Mouse (Mus musculus): ENCODE results near the gene Gstm4.
"Not testable (repeated sequence)": the region's sequence is repeated elsewhere in the genome, so short reads cannot be mapped to it uniquely, and the experiment has no call there.

Gstm4 gene

DNA sequence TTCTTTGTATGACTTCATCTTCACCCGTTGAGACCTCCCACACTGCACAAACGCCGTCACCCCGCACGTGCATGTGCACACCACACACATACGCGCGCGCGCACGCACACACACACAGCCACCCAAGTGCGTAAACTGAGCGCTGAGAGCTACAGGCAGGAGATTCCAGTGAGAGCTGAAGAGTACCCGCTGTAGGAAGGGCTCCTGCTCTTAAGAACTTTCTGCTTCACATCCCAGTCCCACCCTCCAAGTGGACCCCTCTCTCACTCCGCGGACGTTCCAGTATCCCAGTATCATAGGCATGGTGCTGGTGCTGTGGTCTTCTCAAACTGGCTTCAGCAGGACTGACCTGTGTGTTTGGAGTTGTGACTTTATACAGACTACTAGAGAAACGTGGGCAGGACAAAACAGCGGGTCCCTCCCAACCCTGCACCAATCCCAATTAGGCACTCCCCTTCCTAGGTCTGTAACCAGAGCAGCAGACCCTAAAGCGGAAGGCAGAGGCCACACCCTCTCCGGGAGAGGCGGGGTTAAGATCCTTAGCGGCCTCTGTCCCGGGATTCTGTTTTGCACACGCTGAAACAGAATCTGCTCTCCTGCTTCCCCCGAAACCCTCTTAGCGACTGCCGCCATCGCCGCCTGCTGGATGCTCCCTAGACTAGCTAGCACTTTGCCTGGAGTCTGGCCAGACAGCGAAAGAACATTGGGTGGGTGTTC, 27.1 kb downstream of the Gstm4 start, which contains the start of gene Gstm1:
Gene Gstm1 (minus strand): TSS at position 501 of the 717 bp plus-strand sequence.
- peak; percentile 91 to 95 for DNase-seq (ENCODE audit: low spot score in 2 of 2)

DNA sequence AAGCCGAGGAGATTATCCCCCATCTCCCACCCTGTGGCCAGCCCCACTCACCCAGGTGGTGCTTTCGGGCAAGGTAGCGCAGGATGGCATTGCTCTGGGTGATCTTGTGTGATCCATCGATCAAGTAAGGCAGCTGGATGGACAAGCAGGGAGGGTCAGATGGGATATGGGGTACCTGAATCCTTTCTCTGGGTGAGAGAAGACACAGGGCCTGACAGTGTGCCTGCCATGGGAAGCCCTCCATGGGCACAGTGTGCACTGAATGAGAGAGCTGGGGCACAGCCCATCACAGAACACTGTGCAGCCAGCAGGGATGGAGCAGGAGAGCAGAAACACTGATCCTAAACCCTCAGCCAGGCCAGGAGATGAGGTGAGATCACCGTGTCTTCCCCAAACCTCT, 28.2 kb downstream of the Gstm4 start:
- DNase-seq (ENCODE audit: low spot score in 2 of 2): not testable (repeated sequence)

DNA sequence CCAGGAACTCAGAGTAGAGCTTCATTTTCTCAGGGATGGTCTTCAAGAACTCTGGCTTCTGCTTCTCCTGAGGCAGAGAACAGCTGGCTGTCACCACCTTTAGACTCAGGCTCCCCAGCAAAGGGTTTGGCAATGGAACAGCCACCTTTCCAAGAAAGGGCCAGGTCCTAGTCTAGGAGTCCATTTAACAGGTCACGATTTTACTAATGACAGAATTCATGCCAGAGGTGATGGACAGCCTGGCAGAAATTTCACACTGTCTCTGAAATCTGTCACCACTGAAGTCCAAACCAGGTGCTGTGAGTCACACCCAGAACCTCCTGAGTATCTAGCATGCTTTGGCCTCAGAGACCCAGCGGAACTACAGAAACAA, 29.7 kb downstream of the Gstm4 start:
- DNase-seq (ENCODE audit: low spot score in 2 of 2): no peak

DNA sequence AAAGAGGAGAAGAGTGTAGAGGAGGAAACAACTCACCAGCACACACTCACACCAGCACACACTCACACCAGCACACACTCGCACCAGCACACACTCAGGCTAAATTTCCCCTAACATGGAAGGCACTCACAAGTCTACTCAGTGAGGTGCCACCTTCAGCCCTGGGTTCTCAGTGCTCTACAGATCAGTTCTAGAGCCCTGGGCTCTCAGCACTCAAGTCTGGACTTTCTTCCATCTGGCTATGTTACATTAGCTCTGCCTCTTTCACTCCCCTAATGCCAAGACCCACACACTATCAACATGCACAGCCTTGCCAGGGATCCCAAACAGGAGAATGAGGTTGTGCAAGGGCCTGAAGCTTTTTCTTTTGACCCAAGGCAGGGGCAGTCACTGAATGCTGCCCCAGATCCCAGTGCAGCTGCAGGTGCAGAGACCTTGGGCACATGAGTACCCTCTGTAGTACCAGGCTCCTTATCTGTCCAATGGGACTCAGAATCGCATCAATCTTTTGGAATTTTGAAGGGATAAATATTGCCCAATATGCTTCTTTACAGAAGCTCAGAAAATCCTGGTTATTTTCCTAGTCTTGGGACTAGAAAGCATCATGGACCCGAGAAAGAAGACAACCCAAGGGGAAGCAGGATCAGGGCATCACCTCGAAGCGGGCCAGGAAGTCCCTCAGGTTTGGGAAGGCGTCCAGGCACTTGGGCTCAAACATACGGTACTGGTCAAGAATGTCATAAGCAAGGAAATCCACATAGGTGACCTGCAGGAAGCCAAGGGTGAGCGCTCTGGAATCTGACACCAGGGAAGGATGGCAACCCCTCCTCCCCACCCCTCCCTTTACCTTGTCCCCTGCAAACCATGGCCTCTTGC, 30.4 kb downstream of the Gstm4 start:
- no peak for DNase-seq (ENCODE audit: low spot score in 2 of 2)

- DNase-seq (ENCODE audit: low spot score in 2 of 2): peak; percentile 73 to 77
These were observed 31.3 kb downstream of the Gstm4 start for GRCm38 (mm10) chr3:108013331-108013871.

DNA sequence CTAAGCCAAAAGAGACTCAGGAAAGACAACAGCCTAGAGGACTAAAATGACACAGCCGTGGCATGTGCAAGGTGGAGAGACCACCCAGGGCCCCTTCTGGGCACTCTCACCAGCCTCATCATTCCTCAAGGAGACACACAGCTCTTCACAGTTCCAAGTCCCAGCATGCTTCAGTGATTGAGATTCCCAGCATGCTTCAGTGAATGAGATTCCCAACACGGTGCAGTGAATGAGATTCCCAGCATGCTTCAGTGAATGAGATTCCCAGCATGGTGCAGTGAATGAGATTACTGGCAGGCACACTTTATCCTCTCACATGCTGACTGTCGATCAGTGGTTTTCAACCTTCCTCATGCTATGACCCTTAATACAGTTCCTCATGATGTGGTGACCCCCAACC, 33.1 kb downstream of the Gstm4 start:
- no peak for DNase-seq (ENCODE audit: low spot score in 2 of 2)

- DNase-seq (ENCODE audit: low spot score in 2 of 2): peak in 1 of 2 experiments; percentile 33
These were observed 34.4 kb downstream of the Gstm4 start for GRCm38 (mm10) chr3:108010286-108010685.

DNA sequence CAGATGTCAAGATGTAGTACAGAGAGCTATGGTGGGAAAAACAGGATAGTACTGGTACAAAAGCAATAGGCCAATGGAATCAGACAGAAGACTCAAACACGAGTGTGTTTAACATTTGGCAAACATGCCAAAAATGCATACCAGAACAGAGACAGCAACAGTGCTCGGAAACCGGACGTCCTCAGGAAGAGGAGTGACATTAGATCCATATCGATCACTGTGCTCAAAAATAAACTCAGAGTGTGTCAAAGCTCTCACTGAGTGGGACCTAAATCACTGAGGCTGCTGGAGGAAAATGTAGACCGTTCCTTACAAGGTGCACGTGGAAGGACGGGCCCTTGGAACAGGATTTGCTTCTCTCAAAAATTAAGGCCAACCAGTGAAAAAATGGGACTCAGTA, 42.7 kb downstream of the Gstm4 start:
- DNase-seq (ENCODE audit: low spot score in 2 of 2): no peak

GRCm38 (mm10) chr3:107999491-107999890, 45.2 kb downstream of the Gstm4 start:
- DNase-seq (ENCODE audit: low spot score in 2 of 2): no peak

DNA sequence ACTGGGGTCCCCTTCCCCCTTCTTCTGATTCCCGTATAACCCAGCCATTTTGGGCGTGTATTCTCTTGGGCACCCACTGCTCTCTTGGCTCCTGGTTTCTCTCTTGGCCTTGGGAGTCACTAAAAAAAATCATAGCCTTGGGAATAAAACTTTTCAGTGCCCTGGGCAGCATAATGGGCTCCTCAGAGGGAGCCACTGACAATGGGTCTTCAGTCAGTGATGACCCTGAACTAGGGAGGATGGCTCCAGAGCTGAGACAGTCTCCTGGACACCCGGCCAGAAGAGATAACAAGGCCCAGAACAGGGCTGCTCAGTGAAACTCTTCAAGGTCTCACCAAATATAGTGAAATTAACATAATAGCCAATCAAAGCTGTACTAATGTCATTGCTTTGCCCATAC, 46.1 kb downstream of the Gstm4 start:
- DNase-seq (ENCODE audit: low spot score in 2 of 2): no peak

- DNase-seq (ENCODE audit: low spot score in 2 of 2): no peak
These were observed 48.1 kb downstream of the Gstm4 start for GRCm38 (mm10) chr3:107996576-107996975.

DNA sequence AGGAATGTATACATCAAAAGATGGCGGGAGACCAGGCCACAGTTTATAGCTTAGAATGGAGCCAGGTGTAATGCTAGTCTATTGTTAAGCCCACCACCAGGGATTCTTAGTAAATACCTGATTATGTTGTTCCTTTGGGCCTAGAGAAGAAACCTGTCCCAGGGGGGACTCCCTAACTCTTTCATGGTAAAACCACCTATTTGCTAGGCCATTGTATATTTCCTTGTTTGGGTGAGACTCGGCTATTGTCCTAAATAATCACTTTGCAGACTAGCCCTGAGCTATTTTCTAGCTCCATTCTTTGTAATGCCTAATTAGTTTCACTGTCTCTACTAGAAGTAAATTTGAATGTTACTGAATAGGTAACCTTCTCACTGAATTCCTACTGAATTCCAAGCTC, 48.7 kb downstream of the Gstm4 start:
- not testable (repeated sequence) for DNase-seq (ENCODE audit: low spot score in 2 of 2)
